Mouse (Mus musculus) monocyte, adult 2 months (primary cell): ENCODE measurements around the gene Mterf1a.

Experiments
- DNase-seq, 2 experiments: peaks; one replicate each; pipeline ENCODE4 v3.0.0; 2022; ENCODE audit warnings: low spot score in 2 of 2, low read depth in 1 of 2

Mterf1a gene

DNA sequence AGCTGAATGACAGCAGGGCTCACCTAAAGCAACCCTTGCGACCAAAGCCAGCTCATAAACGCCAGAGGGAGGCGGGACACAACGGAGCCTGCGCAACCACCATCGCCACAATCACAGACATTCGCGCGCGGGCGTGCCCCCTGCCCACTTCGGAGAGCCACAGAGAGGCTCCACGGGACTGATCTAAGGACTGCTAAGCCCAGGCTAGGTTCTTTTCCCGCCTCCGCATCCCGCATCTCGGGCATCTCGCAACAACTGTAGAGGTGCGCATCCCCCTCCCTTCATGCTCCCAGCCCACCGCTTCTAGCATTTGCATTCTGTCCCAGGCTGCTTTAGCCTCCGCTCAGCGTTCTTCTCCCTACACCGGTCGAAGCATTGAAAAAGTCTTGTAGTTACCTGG lies 48.7 kb downstream of the Mterf1a start, which contains the start of gene Lrrd1:
Lrrd1 (plus strand) TSS at position 148 of the 400 bp plus-strand sequence.
- DNase-seq, result no peak
